21 mouse cellular contexts compared by ENCODE assay signal in the genomic region with DNA sequence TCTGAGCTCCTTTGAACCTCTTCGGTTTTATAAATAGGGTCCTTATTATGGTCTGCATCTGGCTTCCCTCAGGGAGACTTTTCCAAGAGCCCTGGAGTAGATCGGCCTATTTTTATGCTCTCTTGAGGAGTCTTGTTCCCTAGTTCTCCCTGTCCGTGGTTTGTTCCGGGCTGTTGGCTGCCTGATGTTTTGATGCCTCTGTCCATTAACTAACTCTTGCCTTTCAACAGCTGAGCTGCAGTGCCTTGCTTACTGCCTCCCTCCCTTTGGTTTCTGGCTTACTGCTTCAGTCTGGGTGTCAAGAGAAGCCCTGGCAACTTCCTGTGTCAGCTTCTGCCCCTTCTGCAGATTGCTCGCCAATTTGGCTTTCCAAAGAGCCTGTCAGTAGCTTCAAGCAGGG. TPM values are rescaled to one million over a fixed set of nuclear protein-coding genes. Genes with fewer than 3 reads are reported as not detected.
DNase-seq lines count a peak whose midpoint lies in the region; ATAC-seq and TF ChIP-seq lines count a peak whose summit lies in the region.
"Had no signal": no experiment of that assay in that cellular context is flagged by ENCODE, and none has a peak within 500 bp of the region (broad histone marks: within the 10 kb centered on the region; RNA-seq: fewer than 3 reads in every experiment).

No protein-coding gene starts in this region.

- no peaks in the 10 kb centered on the region for H3K36me3 ChIP-seq in kidney, postnatal 0 days (ENCODE audit: insufficient read depth, low read length)
- H3K36me3 ChIP-seq: forebrain, embryonic 10.5 days; liver, embryonic 15.5 days; neural tube, embryonic 15.5 days had no signal

- no peaks in the 10 kb centered on the region for H3K27me3 ChIP-seq in kidney, postnatal 0 days (ENCODE audit: insufficient read depth, low read length)
- H3K27me3 ChIP-seq: liver, embryonic 15.5 days; neural tube, embryonic 15.5 days had no signal

- no peak overlapping the region for H3K4me3 ChIP-seq in kidney, postnatal 0 days (replicated peaks; ENCODE audit: low read depth, low read length)
- H3K4me3 ChIP-seq: forebrain, embryonic 10.5 days; liver, embryonic 15.5 days; neural tube, embryonic 15.5 days had no signal

- DNase-seq in gastrocnemius, postnatal 14 days = peak; percentile 3
- no peak for DNase-seq in gastrocnemius, postnatal 36 days
- DNase-seq in kidney, postnatal 0 days (ENCODE audit: low spot score) = peak; percentile 21
- no peak for DNase-seq in kidney, adult 8-10 months
- peak; percentile 42 for DNase-seq in brain, adult 2 months (ENCODE audit: low read depth, low spot score)
- DNase-seq in cerebellum, adult 9-11 months = peak; percentile 21
- no peak for DNase-seq in adrenal gland, postnatal 10 days
- DNase-seq: layer of hippocampus, adult 9-11 months; lung, postnatal 4 days had no signal

- intact Hi-C loops in gastrocnemius, postnatal 14 days (cut with DNase I; ENCODE audit: low total_unique reads) = no loop called here
- intact Hi-C loops in gastrocnemius, postnatal 36 days (cut with DNase I) = no loop called here

- no peak overlapping the region for H3K27ac ChIP-seq in kidney, postnatal 0 days
- H3K27ac ChIP-seq: forebrain, embryonic 10.5 days; liver, embryonic 15.5 days; neural tube, embryonic 15.5 days had no signal

- TF ChIP-seq CTCF in kidney, postnatal 0 days (IDR thresholded peaks at IDR 0.05; ENCODE audit: low read depth) = no peak

- no peak overlapping the region for H3K4me2 ChIP-seq in kidney, postnatal 0 days (ENCODE audit: low read length)
- H3K4me2 ChIP-seq: liver, embryonic 15.5 days; neural tube, embryonic 15.5 days had no signal

- H3K4me1 ChIP-seq in kidney, postnatal 0 days (replicated peaks; ENCODE audit: insufficient read depth, low read length) = no peaks in the 10 kb centered on the region
- H3K4me1 ChIP-seq: forebrain, embryonic 10.5 days; liver, embryonic 15.5 days had no signal

- H3K9me3 ChIP-seq in kidney, postnatal 0 days (replicated peaks; ENCODE audit: low read length) = no peaks in the 10 kb centered on the region
- H3K9me3 ChIP-seq: forebrain, embryonic 10.5 days; liver, embryonic 15.5 days; neural tube, embryonic 15.5 days had no signal

- 9% methylated on average over 5 of the region's 5 CpGs for WGBS in kidney, postnatal 0 days

- H3K9ac ChIP-seq in kidney, postnatal 0 days (ENCODE audit: low read depth, low read length) = no peak overlapping the region
- H3K9ac ChIP-seq: liver, embryonic 15.5 days; neural tube, embryonic 15.5 days had no signal

- no peak for ATAC-seq in kidney, postnatal 0 days (replicated peaks; ENCODE audit: low FRiP score, low read depth)
- ATAC-seq: activated CD4-positive, CD25-positive, alpha-beta regulatory T cell, adult 4 months; CD4-positive, CD25-positive, alpha-beta regulatory T cell, adult 4 months; inflammation-experienced regulatory T-cells, adult 6 months had no signal

RNA-seq across cellular contexts. Expression of a gene that starts 52.4 kb away (rescaled TPM):
- not detected for total RNA-seq in gastrocnemius, postnatal 14 days (2021)
- not detected for total RNA-seq in gastrocnemius, postnatal 36 days (2021)
- 0.32 TPM in 1 of 2 replicates, not detected in the other for polyA plus RNA-seq in kidney, postnatal 0 days (2015; fragmentation: Nextera tagmentation; extraction: Ambion mirVana)
- not detected for total RNA-seq in adrenal gland, postnatal 10 days (2021)
- total RNA-seq: gastrocnemius, adult 18-20 months; monocyte, adult 5-6 weeks had no signal
- polyA plus RNA-seq: activated CD4-positive, CD25-positive, alpha-beta regulatory T cell, adult 4 months; CD4-positive, CD25-positive, alpha-beta regulatory T cell, adult 4 months; embryonic facial prominence, embryonic 11.5 days; heart, embryonic 16.5 days; inflammation-experienced regulatory T-cells, adult 6 months; limb, embryonic 11.5 days; liver, embryonic 15.5 days; thymus, postnatal 0 days had no signal

Comparison
In these comparisons a context has a peak if more than half of its experiments do, and no peak if none do; other contexts are left out.
1. DNase-seq: peak in gastrocnemius, postnatal 14 days (single experiment), kidney, postnatal 0 days (single experiment), brain, adult 2 months (single experiment) and cerebellum, adult 9-11 months (single experiment); none in gastrocnemius, postnatal 36 days (0 of 2), kidney, adult 8-10 months (0 of 2) and adrenal gland, postnatal 10 days (single experiment).